Mouse (Mus musculus): ENCODE results near the gene 1700042G07Rik.
"Not testable (repeated sequence)": the region's sequence is repeated elsewhere in the genome, so short reads cannot be mapped to it uniquely, and the experiment has no call there.

The 1700042G07Rik gene

GRCm38 (mm10) chr4:116215895-116216605 lies 42.9 kb downstream of the 1700042G07Rik start:
- no peak for DNase-seq

- no peak for DNase-seq
Measured at GRCm38 (mm10) chr4:116217046-116217445, 43.9 kb downstream of the 1700042G07Rik start.

- DNase-seq: not testable (repeated sequence)
Measured at GRCm38 (mm10) chr4:116217661-116218060, 44.5 kb downstream of the 1700042G07Rik start.

GRCm38 (mm10) chr4:116219056-116219455 lies 45.9 kb downstream of the 1700042G07Rik start:
- no peak for DNase-seq

DNA sequence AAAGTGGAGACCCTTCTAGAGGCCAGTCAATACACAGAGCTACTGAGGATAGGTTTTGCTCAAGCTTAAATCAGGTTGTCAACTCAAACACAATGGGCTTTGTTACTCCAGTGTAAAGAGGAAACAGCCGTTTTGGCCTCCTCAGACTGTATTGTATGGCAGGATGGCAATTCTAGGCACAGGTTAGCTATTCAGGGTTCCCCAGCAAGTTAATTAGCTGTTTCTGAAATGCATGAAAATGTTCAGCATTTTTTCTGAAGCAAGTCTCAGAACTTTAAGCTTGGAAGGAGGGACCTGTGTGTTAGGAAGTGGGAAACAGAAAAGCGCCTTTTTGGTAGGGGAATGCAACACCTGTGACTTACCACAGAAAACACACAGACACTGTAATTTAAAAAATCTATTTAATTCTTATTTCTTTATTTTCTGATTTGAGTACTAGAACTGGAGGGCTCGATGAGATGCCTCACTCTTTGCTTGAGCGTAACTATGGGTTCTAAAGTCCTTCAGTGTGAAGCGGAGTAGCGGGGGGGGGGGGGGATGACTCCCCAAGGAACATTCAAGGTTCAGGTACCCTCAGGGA lies 47.0 kb downstream of the 1700042G07Rik start:
- DNase-seq: peak in 1 of 2 experiments; percentile 2

GRCm38 (mm10) chr4:116220780-116221139 lies 47.6 kb downstream of the 1700042G07Rik start:
- no peak for DNase-seq

DNA sequence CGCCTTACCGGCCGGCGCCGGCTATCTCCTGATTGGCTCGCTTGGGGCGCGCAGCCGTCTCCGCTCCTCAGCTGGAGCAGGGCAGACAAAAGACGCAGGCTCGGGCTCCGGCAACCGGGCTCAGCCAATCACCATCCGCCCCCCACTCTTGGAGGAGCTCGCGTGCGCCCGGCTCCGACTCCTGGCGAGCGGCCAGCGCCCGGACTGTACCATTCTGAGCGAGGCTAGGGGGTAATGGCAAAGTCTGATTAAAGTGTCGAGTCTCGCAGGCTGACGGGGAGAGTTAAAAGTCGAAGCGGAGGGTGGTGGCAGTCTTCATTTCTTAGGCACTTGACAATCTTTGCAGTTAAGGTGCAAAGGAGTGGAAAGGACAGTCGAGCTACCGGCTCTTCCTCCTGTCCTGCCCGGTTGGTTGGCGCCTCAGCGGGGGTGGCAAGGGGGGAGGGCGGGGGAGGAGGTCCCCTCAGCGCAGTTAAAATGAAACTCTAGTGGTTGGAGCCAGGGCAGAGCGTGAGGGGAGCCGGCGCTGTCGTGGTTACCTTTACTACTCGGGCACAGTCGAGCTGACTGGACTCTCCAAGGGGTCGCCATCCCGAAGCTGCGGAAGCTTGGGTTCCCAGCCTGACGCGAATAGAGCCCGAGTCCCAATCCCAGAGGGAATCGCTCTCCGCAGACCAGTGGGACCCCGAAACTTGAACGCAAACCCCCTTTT lies 48.1 kb downstream of the 1700042G07Rik start, which contains the start of gene Pik3r3:
Gene Pik3r3 (plus strand): TSS at position 479 of the 712 bp plus-strand sequence.
- DNase-seq: peak; percentile 97 to 99

- peak; percentile 18 to 29 for DNase-seq
Measured at GRCm38 (mm10) chr4:116221996-116222842, 49.0 kb downstream of the 1700042G07Rik start.

- no peak for DNase-seq
Measured at GRCm38 (mm10) chr4:116222843-116223119, 49.6 kb downstream of the 1700042G07Rik start.
